Mouse (Mus musculus) forebrain, embryonic 16.5 days (tissue): ENCODE data around the gene Tufm. TPM values are rescaled to one million over a fixed set of nuclear protein-coding genes. Genes with fewer than 3 reads are reported as not detected.

Source experiments
- ATAC-seq: fragments of 200-750 bp; cut with Nextera tagmentation; 2 replicates; pipeline ENCODE4 v1.8.0; 2017; ENCODE audit warnings: mild to moderate bottlenecking, moderate library complexity
- H3K27ac ChIP-seq: fragments of 300-500 bp; sonication (generic); 2 replicates; pipeline ENCODE4 v1.5.1; 2014; ENCODE audit warnings: low read length, control low read depth
- H3K27me3 ChIP-seq: fragments of 300-500 bp; sonication (generic); replicated peaks from 2 replicates; pipeline ENCODE4 v1.6.1; 2014; ENCODE audit warnings: low read length; ENCODE audit not compliant: control insufficient read depth, insufficient read depth
- H3K36me3 ChIP-seq: fragments of 300-500 bp; sonication (generic); 2 replicates; pipeline ENCODE4 v1.6.1; 2014; ENCODE audit not compliant: control insufficient read depth, insufficient read depth
- H3K4me1 ChIP-seq: fragments of 300-500 bp; sonication (generic); replicated peaks from 2 replicates; pipeline ENCODE4 v1.6.1; 2014; ENCODE audit warnings: low read length; ENCODE audit not compliant: control insufficient read depth, insufficient read depth
- H3K4me2 ChIP-seq: fragments of 300-500 bp; sonication (generic); 2 replicates; pipeline ENCODE4 v1.6.1; 2014; ENCODE audit warnings: mild to moderate bottlenecking, low read length, control low read depth
- H3K4me3 ChIP-seq: fragments of 300-500 bp; sonication (generic); replicated peaks from 2 replicates; pipeline ENCODE4 v1.5.1; 2014; ENCODE audit warnings: mild to moderate bottlenecking, low read length, control low read depth
- H3K9ac ChIP-seq: fragments of 300-500 bp; sonication (generic); replicated peaks from 2 replicates; pipeline ENCODE4 v1.6.1; 2014; ENCODE audit warnings: low read depth, low read length, control low read depth
- H3K9me3 ChIP-seq: fragments of 300-500 bp; sonication (generic); 2 replicates; pipeline ENCODE4 v1.6.1; 2016; ENCODE audit warnings: low read length; ENCODE audit not compliant: control insufficient read depth
- WGBS: fragments of 180-500 bp; shearing (Covaris S2); extraction: QIAGEN DNeasy Blood & Tissue Kit; methylation state at CpG from one replicate; pipeline ENCODE4 v1.1.7; 2014; 5-methylcytosine and 5-hydroxymethylcytosine counted together
- polyA plus RNA-seq: library from polyadenylated mRNA; unstranded; fragments of >200 nt; fragmentation: Nextera tagmentation; extraction: Ambion mirVana; gene quantifications from 2 replicates; pipeline ENCODE4 v1.2.1, GENCODE M21; 2015

Gene Tufm
- polyA plus RNA-seq, 1 experiment from 2014 or later = 131 TPM

DNA sequence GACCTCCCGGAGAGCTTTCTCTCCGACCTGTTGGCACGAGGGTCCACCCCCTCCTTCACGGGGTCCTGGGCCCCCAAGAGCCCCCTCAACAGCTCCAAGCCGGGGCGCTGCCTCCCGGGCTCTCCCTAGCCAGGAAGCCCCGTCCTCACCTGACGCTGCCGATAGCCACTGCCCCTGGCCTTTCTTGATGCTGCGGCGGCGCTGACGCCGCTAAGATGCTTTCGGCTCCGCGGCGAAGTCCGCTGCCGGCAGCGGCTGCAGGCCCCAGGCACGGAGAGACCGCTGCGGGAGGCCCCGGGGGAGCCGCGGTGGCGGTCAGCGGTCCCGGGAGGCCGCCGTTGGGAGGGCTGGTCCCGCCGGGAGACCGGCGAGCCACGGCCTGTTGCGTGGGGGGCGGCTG lies 15.6 kb downstream of the Tufm start:
- Histone ChIP-seq H3K9me3 (no peaks in the 10 kb centered on the region), H3K4me2 (peak overlapping the region; percentile 59), H3K27me3 (no peaks in the 10 kb centered on the region), H3K4me1 (peaks cover 15% of the 10 kb centered on the region), H3K27ac (peak overlapping the region; percentile 99), H3K9ac (peak overlapping the region; percentile 99), H3K4me3 (peak overlapping the region; percentile 100), H3K36me3 (peaks cover 29% of the 10 kb centered on the region)
- no peak; the same call in 1 of the 2 replicates for ATAC-seq
- WGBS = under 1% methylated on average over 39 of the region's 40 CpGs

DNA sequence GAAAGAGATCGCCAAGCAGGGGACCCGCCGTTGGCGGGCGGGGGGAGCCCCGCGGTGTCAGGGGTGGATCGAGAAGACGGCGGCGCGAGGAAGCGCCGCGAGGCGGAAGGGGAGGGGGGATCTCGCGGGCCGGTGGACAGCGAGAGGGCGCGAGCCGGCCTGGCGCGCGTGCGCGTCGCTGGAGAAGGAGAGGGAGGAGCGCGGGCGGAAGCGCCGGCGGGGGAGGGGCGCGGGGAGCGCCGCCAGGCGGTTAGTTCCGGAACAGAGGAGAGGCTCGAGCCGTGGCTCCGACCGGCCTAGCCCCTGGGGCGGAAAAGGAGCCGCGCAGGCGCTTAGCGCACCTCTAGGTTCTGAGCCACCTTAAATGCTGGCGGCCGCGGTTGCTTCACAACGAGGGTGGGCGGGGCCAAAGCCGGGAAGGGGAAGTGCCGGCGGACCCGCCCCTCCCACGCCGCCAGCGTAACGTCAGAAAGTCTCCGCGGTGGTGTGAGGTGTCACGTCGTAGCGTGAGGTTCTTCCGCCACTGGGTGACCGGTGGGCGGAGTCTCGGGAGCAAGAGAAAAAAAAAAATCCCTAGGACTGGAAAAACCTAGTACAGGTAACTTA lies 16.2 kb downstream of the Tufm start, which contains the start of gene Atxn2l:
Atxn2l (minus strand) TSS at position 165 of the 606 bp plus-strand sequence.
- peak within 1 kb of the TSS; percentile 99 for H3K27ac ChIP-seq
- WGBS = under 1% methylated on average over 56 of the region's 72 CpGs
- no peaks in the 10 kb centered on the region for H3K9me3 ChIP-seq
- H3K9ac ChIP-seq = peak within 1 kb of the TSS; percentile 99
- peaks cover 15% of the 10 kb centered on the region for H3K4me1 ChIP-seq
- no peaks in the 10 kb centered on the region for H3K27me3 ChIP-seq
- peak within 1 kb of the TSS; percentile 100 for H3K4me3 ChIP-seq
- peak; percentile 84 for ATAC-seq
- peaks cover 23% of the 10 kb centered on the region for H3K36me3 ChIP-seq
- H3K4me2 ChIP-seq = peak within 1 kb of the TSS; percentile 59

DNA sequence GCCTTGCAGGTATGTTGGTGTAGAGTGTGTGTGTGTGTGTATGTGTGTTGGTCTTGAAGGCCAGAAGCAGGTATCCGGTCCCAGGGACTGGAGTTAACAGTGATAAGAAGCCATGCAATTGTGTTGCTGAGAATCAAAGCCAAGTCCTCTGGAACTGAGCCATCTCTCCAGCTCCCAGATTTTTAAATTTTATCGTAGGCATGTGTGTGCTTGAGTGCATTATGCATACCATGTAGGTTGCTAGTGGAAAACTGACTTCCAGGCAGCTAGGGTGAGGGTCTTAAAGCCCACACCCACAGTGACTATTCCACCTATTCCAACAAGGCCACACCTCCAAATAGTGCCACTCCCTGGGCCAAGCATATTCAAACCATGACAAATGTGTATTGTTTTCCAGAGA lies 17.8 kb downstream of the Tufm start:
- no peak overlapping the region for H3K27ac ChIP-seq
- WGBS = 75% methylated on average over 2 of the region's 2 CpGs
- no peak for ATAC-seq
- no peaks in the 10 kb centered on the region for H3K9me3 ChIP-seq
- no peaks in the 10 kb centered on the region for H3K27me3 ChIP-seq
- no peak overlapping the region for H3K9ac ChIP-seq
- H3K36me3 ChIP-seq = peaks cover 13% of the 10 kb centered on the region
- no peak overlapping the region for H3K4me3 ChIP-seq
- H3K4me1 ChIP-seq = peaks cover 15% of the 10 kb centered on the region
- no peak overlapping the region for H3K4me2 ChIP-seq

DNA sequence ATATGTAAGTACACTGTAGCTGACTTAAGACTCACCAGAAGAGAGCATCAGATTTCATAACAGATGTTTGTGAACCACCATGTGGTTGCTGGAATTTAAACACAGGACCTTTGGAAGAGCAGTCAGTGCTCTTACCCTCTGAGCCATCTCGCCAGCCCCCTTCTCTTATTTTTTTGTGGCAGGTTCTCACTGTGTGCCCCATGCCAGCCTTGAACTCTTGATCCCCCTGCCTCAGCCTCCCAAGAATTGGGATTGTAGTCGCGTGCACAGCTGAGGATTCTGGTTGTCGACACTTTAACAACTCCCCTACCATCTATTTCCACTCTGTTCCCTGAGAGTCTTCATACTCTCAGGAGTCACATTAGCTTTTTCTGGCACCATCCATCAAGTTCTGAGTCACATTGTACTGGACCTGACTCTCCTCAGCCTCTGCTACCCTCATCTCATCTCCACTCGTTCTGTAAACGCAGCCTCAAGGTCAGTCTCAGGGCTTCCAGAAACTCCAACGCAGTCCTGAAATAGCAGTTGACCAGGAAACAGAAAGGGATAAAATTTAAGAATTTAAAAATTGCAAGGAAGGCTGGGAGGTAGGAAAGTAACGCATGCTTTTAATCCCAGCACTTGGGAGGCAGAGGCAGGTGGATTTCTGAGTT lies 20.1 kb downstream of the Tufm start:
- no peak overlapping the region for H3K27ac ChIP-seq

DNA sequence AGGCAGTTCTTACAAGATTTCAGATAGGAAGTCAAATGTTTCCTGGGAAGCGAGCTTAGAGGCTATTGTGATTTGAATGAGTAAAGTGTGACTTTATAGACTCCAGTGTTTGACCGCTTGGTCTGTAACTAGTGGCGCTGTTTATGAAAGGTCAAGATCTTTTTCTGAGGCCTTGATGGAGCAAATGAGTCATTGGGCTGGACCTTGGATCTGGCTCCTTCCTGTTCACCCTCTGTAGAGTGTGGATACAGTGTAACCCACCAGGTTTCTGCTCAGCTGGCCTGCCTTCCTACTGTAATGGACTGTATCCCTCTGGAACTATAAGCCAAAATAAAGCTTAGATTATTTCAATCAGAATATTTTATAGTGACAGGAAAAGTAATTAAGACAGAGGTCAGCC lies 24.1 kb downstream of the Tufm start:
- Histone ChIP-seq H3K4me1 (no peaks in the 10 kb centered on the region), H3K36me3 (no peaks in the 10 kb centered on the region), H3K9ac (no peak overlapping the region), H3K4me3 (no peak overlapping the region), H3K9me3 (no peaks in the 10 kb centered on the region), H3K27me3 (no peaks in the 10 kb centered on the region), H3K4me2 (no peak overlapping the region), H3K27ac (no peak overlapping the region)
- 85% methylated on average over 3 of the region's 3 CpGs for WGBS
- ATAC-seq = no peak

More for the DNA sequence above, 20.1 kb downstream of the Tufm start:
- Histone ChIP-seq H3K9me3 (no peaks in the 10 kb centered on the region), H3K27me3 (no peaks in the 10 kb centered on the region), H3K4me3 (no peak overlapping the region), H3K4me2 (no peak overlapping the region), H3K4me1 (peaks cover 5% of the 10 kb centered on the region; the same call in 1 of the 2 replicates), H3K9ac (no peak overlapping the region), H3K36me3 (no peaks in the 10 kb centered on the region)
- WGBS = 90% methylated on average over 8 of the region's 8 CpGs
- no peak for ATAC-seq

DNA sequence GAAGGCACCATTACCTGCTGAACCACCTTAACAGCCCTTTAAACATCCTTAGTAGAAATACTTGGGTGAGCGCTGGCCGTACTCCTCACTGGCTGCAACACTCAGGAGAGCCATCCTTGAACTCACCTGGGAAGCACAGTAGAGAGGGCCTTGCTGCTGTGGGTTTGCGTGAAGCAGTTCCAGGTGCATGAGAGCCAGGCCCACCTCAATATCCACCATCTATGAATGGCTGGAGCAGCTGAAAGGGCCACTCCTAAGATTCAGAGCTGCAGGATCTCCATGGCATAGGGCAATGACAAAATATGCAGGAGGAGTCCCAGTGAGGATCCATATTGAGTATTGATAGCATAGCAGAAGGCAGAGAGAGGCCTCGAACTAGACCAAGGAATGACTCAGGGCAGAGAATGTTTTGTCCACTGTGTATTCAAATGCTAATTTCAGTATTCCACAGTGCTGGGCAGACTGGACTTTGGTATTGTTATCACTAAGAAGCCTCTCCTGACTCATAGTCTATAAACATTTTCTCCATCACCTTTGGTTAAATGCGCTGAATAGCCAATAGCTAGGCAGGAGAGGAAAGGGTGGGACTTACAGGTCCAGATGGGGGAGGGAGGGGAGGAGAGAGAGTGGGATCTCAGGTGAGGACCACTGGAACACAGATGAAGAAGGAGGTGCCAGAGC lies 31.2 kb downstream of the Tufm start:
- Histone ChIP-seq H3K36me3 (no peaks in the 10 kb centered on the region), H3K27me3 (0 out of 2 replicates have a peak, but pooled peaks cover 3% of the 10 kb centered on the region), H3K4me3 (no peak overlapping the region), H3K27ac (no peak overlapping the region), H3K4me2 (no peak overlapping the region), H3K9ac (no peak overlapping the region), H3K9me3 (no peaks in the 10 kb centered on the region), H3K4me1 (no peaks in the 10 kb centered on the region)
- no peak for ATAC-seq
- 80% methylated on average over 5 of the region's 5 CpGs for WGBS

DNA sequence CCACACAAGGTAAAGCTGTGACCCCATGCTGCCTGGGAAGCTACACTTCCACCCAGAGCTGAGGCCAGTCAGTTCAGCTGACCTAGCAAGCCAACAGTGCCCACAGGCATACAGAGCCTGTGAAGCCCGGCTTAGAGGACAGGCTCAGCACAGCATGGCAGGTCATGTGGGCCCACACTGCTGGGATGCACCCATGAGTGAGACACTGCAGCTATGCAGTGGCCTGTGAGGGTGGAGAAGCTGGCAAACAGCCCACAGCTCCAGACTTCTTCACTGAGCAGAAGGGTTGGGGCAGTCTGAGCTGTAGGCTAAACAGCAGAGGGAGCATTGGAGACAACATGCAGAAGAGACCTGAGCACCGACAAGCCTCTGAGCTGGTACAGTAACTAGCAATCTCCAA lies 32.4 kb downstream of the Tufm start:
- Histone ChIP-seq H3K4me1 (no peaks in the 10 kb centered on the region), H3K27me3 (0 out of 2 replicates have a peak, but pooled peaks cover 3% of the 10 kb centered on the region), H3K4me2 (no peak overlapping the region), H3K9me3 (no peaks in the 10 kb centered on the region), H3K36me3 (no peaks in the 10 kb centered on the region), H3K4me3 (no peak overlapping the region), H3K9ac (no peak overlapping the region), H3K27ac (no peak overlapping the region)
- WGBS = 73% methylated on average over 2 of the region's 2 CpGs
- ATAC-seq = no peak

DNA sequence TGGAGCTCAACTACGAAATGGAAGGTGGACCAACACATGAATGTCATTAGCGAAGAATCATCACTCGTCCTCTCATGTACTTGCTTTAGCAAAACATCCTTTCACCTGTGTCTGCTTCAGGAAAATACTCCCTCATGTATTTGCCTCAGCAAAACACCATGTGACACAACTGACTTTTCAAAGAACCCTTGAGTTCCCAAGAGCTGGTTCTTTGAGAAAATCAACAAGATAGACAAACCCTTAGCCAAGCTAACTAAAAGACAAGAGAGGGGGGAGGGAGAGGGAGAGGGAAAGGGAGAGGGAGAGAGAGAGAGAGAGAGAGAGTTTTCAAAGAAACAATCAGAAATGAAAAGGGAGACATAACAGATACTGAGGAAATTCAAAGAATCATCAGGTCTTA lies 36.2 kb downstream of the Tufm start:
- no peak for ATAC-seq
- 80% methylated on average over 3 of the region's 3 CpGs for WGBS
- H3K36me3 ChIP-seq = no peaks in the 10 kb centered on the region
- no peak overlapping the region for H3K27ac ChIP-seq
- no peaks in the 10 kb centered on the region for H3K9me3 ChIP-seq
- H3K4me1 ChIP-seq = peaks cover 3% of the 10 kb centered on the region
- no peak overlapping the region for H3K9ac ChIP-seq
- no peak overlapping the region for H3K4me3 ChIP-seq
- 0 out of 2 replicates have a peak, but pooled peaks cover 3% of the 10 kb centered on the region for H3K27me3 ChIP-seq
- H3K4me2 ChIP-seq = no peak overlapping the region

DNA sequence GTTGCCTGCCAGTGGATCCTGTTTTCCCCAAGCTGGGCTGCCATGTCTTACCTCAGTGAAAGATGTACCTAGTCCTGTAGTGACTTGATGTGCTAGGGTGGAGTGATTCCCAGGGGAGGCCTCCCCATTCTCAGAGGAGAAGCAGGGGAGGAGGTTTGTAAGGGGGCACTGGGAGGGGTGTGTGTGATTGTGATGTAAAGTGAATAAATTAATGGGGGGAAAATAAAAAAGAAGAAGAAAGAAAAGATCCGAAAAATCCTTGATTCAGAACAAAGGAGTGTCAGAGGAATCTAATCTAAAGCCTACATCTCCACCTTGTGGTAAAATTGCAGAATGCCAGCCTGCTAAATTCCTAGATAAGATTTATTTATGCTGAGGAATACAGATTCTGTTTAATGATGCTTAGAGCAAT lies 41.0 kb downstream of the Tufm start:
- peak overlapping the region; percentile 43 for H3K9ac ChIP-seq
- H3K36me3 ChIP-seq = no peaks in the 10 kb centered on the region
- H3K9me3 ChIP-seq = no peaks in the 10 kb centered on the region
- WGBS = 0% methylated on average over 1 of the region's 1 CpGs
- no peaks in the 10 kb centered on the region for H3K27me3 ChIP-seq
- ATAC-seq = peak; percentile 67
- peak overlapping the region; percentile 15 for H3K4me2 ChIP-seq
- H3K4me1 ChIP-seq = peaks cover 3% of the 10 kb centered on the region
- H3K4me3 ChIP-seq = no peak overlapping the region
- H3K27ac ChIP-seq = peak overlapping the region; percentile 68
